Mouse (Mus musculus) inflammation-experienced regulatory T-cells, adult 6 months (primary cell): ENCODE results near the gene Tas2r105. TPM values are rescaled to one million over a fixed set of nuclear protein-coding genes. Genes with fewer than 3 reads are reported as not detected.

Source experiments
- ATAC-seq: one replicate; pipeline ENCODE4 v1.8.0; 2017
- polyA plus RNA-seq, 3 experiments: library from polyadenylated mRNA; unstranded; fragments of 100-300 nt; shearing (Covaris generic); gene quantifications; one replicate each; pipeline ENCODE4 v1.2.1; 2017

Gene Tas2r105
- polyA plus RNA-seq: not detected

- ATAC-seq: no peak
Measured at GRCm38 (mm10) chr6:131687395-131687794, at the start of gene Tas2r105. Gene Tas2r105, minus strand, starts transcription at chr6:131687495.

- ATAC-seq: no peak
Measured at GRCm38 (mm10) chr6:131712803-131713202, 25.5 kb upstream of the Tas2r105 start.

- no peak for ATAC-seq
Measured at GRCm38 (mm10) chr6:131689963-131690362, 2.7 kb upstream of the Tas2r105 start, which contains the start of gene Tas2r114. Gene Tas2r114, minus strand, starts transcription at chr6:131690063.

- ATAC-seq: no peak
Measured at GRCm38 (mm10) chr6:131685644-131686043, 1.7 kb downstream of the Tas2r105 start, which contains the start of gene Tas2r104. Gene Tas2r104, minus strand, starts transcription at chr6:131685744.

GRCm38 (mm10) chr6:131678786-131679185 lies 8.5 kb downstream of the Tas2r105 start, which contains the start of gene Tas2r106:
Gene Tas2r106, minus strand, starts transcription at chr6:131678886.
- ATAC-seq: no peak

GRCm38 (mm10) chr6:131660049-131660448 lies 27.2 kb downstream of the Tas2r105 start, which contains the start of gene Tas2r107:
Gene Tas2r107, minus strand, starts transcription at chr6:131660149.
- no peak for ATAC-seq

Other genes starting within 250 kb of the Tas2r105 start
- gene 5430401F13Rik, start 201.1 kb downstream of the Tas2r105 start, polyA plus RNA-seq: not detected
- gene Gm6619, start 201.1 kb downstream of the Tas2r105 start, polyA plus RNA-seq: not detected
- gene Tas2r130, start 56.6 kb downstream of the Tas2r105 start, polyA plus RNA-seq: not detected
- not detected for gene Tas2r107, start 27.3 kb downstream of the Tas2r105 start, polyA plus RNA-seq
- gene Tas2r106, start 8.6 kb downstream of the Tas2r105 start, polyA plus RNA-seq: not detected
- gene Tas2r104, start 1.8 kb downstream of the Tas2r105 start, polyA plus RNA-seq: not detected
- gene Tas2r114, start 2.6 kb upstream of the Tas2r105 start, polyA plus RNA-seq: not detected